Mouse (Mus musculus): ENCODE data around the gene Klhl24.

- TF ChIP-seq CTCF (IDR thresholded peaks at IDR 0.05; ENCODE audit: low read depth, low read length) = no peak
- TF ChIP-seq POLR2AphosphoS5 (IDR thresholded peaks at IDR 0.05; ENCODE audit: insufficient replicate concordance, low read depth, low read length) = no peak
- TF ChIP-seq GATA2 (IDR thresholded peaks at IDR 0.05; ENCODE audit: borderline replicate concordance, low read depth, low read length) = no peak
- TF ChIP-seq TAL1 (conservative IDR thresholded peaks at IDR 0.05; ENCODE audit: low read depth, low read length) = no peak
Measured at GRCm38 (mm10) chr16:20098866-20099629, 1.7 kb downstream of the Klhl24 start.

Data from G1E (cell line).